Mouse (Mus musculus) heart, embryonic 13.5 days (tissue): ENCODE results near the gene Col4a2. TPM values are rescaled to one million over a fixed set of nuclear protein-coding genes. Genes with fewer than 3 reads are reported as not detected.

Experiments used
- ATAC-seq: fragments of 200-750 bp; cut with Nextera tagmentation; 2 replicates; pipeline ENCODE4 v1.8.0; 2017; ENCODE audit warnings: moderate TSS enrichment; ENCODE audit not compliant: insufficient number of reproducible peaks, low FRiP score, low TSS enrichment; ENCODE audit errors: extremely low read depth
- H3K27ac ChIP-seq: fragments of 300-500 bp; sonication (generic); replicated peaks from 2 replicates; pipeline ENCODE4 v1.5.1; 2015; ENCODE audit warnings: moderate library complexity, mild to moderate bottlenecking, inconsistent platforms
- H3K27me3 ChIP-seq: fragments of 300-500 bp; sonication (generic); replicated peaks from 2 replicates; pipeline ENCODE4 v1.6.1; 2015; ENCODE audit warnings: mild to moderate bottlenecking, inconsistent platforms
- H3K36me3 ChIP-seq: fragments of 300-500 bp; sonication (generic); 2 replicates; pipeline ENCODE4 v1.6.1; 2015; ENCODE audit warnings: mild to moderate bottlenecking, inconsistent platforms
- H3K4me1 ChIP-seq: fragments of 300-500 bp; sonication (generic); 2 replicates; pipeline ENCODE4 v1.6.1; 2015; ENCODE audit warnings: inconsistent platforms
- H3K4me2 ChIP-seq: fragments of 300-500 bp; sonication (generic); 2 replicates; pipeline ENCODE4 v1.6.1; 2015; ENCODE audit warnings: inconsistent platforms, mild to moderate bottlenecking, moderate library complexity
- H3K4me3 ChIP-seq: fragments of 300-500 bp; sonication (generic); 2 replicates; pipeline ENCODE4 v1.5.1; 2015; ENCODE audit warnings: moderate library complexity, mild to moderate bottlenecking, inconsistent platforms
- H3K9ac ChIP-seq: fragments of 300-500 bp; sonication (generic); 2 replicates; pipeline ENCODE4 v1.6.1; 2015; ENCODE audit warnings: inconsistent platforms, mild to moderate bottlenecking, moderate library complexity
- H3K9me3 ChIP-seq: fragments of 300-500 bp; sonication (generic); 2 replicates; pipeline ENCODE4 v1.6.1; 2016; ENCODE audit warnings: inconsistent platforms
- WGBS: fragments of 180-500 bp; shearing (Covaris S2); methylation state at CpG from one replicate; pipeline ENCODE4 v1.1.7; 2015; ENCODE audit warnings: mixed read lengths; 5-methylcytosine and 5-hydroxymethylcytosine counted together
- polyA plus RNA-seq: library from polyadenylated mRNA; unstranded; fragments of >200 nt; fragmentation: Nextera tagmentation; extraction: Ambion mirVana; gene quantifications from 2 replicates; pipeline ENCODE4 v1.2.1, GENCODE M21; 2015

Gene Col4a2
- polyA plus RNA-seq, 1 experiment from 2014 or later, result 71.5 TPM

- no peaks in the 10 kb centered on the region for H3K27me3 ChIP-seq
- H3K27ac ChIP-seq, result peak overlapping the region; percentile 80
- H3K4me2 ChIP-seq, result no peak overlapping the region
- no peaks in the 10 kb centered on the region for H3K36me3 ChIP-seq
- peak overlapping the region; percentile 28 for H3K9ac ChIP-seq
- H3K9me3 ChIP-seq, result no peaks in the 10 kb centered on the region
- WGBS, result 10% methylated on average over 4 of the region's 4 CpGs
- no peak overlapping the region for H3K4me3 ChIP-seq
- H3K4me1 ChIP-seq, result peaks cover 97% of the 10 kb centered on the region
- ATAC-seq, result no peak
Measured at GRCm38 (mm10) chr8:11327298-11327697, 14.7 kb downstream of the Col4a2 start.

GRCm38 (mm10) chr8:11327722-11328417 lies 15.3 kb downstream of the Col4a2 start:
- no peak overlapping the region for H3K4me2 ChIP-seq
- H3K4me1 ChIP-seq, result peaks cover 98% of the 10 kb centered on the region
- peak overlapping the region; percentile 28; the same call in 1 of the 2 replicates for H3K9ac ChIP-seq
- no peaks in the 10 kb centered on the region for H3K36me3 ChIP-seq
- no peak for ATAC-seq
- H3K27ac ChIP-seq, result peak overlapping the region; percentile 80
- H3K4me3 ChIP-seq, result no peak overlapping the region
- 53% methylated on average over 5 of the region's 5 CpGs for WGBS
- no peaks in the 10 kb centered on the region for H3K27me3 ChIP-seq
- H3K9me3 ChIP-seq, result no peaks in the 10 kb centered on the region

DNA sequence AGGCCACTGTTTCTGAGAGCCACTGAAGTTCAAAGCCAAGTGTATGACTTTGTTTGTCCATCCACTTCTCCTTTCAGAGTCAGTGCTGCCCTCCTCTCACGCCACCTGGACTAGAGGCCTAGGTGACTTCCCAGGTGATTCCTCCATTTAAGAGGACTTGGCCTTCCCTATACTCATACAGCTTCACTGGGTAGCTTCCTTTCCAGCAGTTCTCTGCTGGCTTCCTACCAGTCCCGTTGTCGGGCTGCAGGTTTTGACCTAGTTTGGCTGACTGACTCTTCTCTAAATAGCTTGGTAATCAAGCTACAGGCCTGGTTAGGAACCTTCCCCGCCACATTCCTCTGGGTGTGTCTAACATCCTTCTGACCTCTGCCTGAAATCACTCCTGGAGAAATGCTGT lies 19.0 kb downstream of the Col4a2 start:
- Histone ChIP-seq H3K4me2 (peak overlapping the region; percentile 38), H3K36me3 (no peaks in the 10 kb centered on the region), H3K27ac (peak overlapping the region; percentile 90), H3K9me3 (no peaks in the 10 kb centered on the region), H3K4me1 (peaks cover 98% of the 10 kb centered on the region), H3K4me3 (no peak overlapping the region), H3K27me3 (no peaks in the 10 kb centered on the region), H3K9ac (peak overlapping the region; percentile 55; the same call in 1 of the 2 replicates)
- ATAC-seq, result no peak
- 20% methylated on average over 4 of the region's 4 CpGs for WGBS

DNA sequence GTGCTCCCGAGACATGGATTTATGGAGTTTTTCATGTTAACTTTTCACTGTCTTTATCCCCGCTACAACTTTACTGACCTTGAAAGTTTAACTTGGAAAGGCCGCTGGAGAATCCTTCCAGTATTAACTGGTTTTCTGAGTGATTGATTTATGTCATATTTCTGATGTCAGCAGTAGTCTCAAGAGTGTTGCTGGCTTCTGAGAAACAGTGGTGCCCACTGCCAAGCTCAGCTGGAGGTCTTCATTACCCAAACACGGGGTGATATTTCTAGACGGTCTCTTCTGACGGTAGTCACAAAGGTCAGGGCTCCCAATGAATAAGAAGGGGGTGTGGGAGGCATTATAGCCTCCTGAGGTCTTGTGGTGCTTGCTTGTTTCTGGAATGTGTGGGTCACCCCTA lies 21.1 kb downstream of the Col4a2 start:
- peaks cover 90% of the 10 kb centered on the region for H3K4me1 ChIP-seq
- H3K4me2 ChIP-seq, result peak overlapping the region; percentile 46
- no peaks in the 10 kb centered on the region for H3K9me3 ChIP-seq
- no peaks in the 10 kb centered on the region for H3K36me3 ChIP-seq
- no peak overlapping the region for H3K4me3 ChIP-seq
- ATAC-seq, result no peak
- peak overlapping the region; percentile 38; the same call in 1 of the 2 replicates for H3K9ac ChIP-seq
- peak overlapping the region; percentile 83 for H3K27ac ChIP-seq
- H3K27me3 ChIP-seq, result no peaks in the 10 kb centered on the region
- 61% methylated on average over 6 of the region's 6 CpGs for WGBS

DNA sequence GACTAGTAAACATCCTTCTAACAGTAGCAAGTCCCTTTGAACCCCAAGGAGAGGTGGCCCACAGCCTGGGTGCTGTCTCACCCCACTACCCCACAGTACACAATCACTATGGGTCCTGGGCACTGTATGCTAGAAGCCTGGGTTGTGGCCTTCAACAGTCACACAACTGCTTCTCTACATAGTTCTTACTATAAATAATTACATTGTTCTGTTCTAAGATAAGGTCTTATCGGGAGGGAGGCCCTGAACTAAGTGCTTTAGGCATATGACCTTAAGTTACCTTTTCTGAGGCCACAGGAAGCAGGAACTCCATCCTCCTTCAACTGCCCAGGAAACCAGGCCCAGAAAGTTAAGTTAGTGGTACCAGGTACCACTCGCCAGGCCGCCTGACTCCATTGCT lies 21.9 kb downstream of the Col4a2 start:
- Histone ChIP-seq H3K4me3 (no peak overlapping the region), H3K9me3 (no peaks in the 10 kb centered on the region), H3K4me2 (peak overlapping the region; percentile 46), H3K27me3 (no peaks in the 10 kb centered on the region), H3K9ac (peak overlapping the region; percentile 38), H3K4me1 (peaks cover 90% of the 10 kb centered on the region), H3K36me3 (no peaks in the 10 kb centered on the region), H3K27ac (peak overlapping the region; percentile 83)
- 0 out of 2 replicates have a peak, but pooled peaks have one; percentile 19 for ATAC-seq
- 11% methylated on average over 3 of the region's 3 CpGs for WGBS

DNA sequence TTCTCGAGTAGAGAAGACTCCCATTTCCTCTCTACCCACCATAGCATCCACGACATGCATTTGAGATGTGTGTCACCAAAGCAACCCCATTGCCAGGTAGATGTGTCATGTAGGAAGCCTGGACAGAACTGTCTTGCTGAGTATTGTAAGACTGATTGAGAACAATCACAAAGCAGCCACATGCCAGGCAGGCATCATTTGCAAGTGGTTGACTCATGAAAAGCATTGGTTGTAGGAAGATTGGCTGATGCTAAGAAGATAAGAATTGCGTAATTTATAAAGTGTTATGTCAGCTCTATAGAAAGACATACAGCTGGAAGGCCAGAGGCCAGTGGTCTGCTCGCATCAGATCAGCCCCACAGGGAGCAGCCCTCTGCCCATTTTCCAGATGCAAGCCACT lies 22.6 kb downstream of the Col4a2 start:
- H3K9ac ChIP-seq, result no peak overlapping the region
- H3K9me3 ChIP-seq, result no peaks in the 10 kb centered on the region
- no peaks in the 10 kb centered on the region for H3K36me3 ChIP-seq
- H3K4me3 ChIP-seq, result no peak overlapping the region
- no peaks in the 10 kb centered on the region for H3K27me3 ChIP-seq
- peak overlapping the region; percentile 83 for H3K27ac ChIP-seq
- 0 out of 2 replicates have a peak overlapping the region, but pooled peaks have one; percentile 46 for H3K4me2 ChIP-seq
- 62% methylated on average over 4 of the region's 4 CpGs for WGBS
- peaks cover 91% of the 10 kb centered on the region for H3K4me1 ChIP-seq
- no peak for ATAC-seq

DNA sequence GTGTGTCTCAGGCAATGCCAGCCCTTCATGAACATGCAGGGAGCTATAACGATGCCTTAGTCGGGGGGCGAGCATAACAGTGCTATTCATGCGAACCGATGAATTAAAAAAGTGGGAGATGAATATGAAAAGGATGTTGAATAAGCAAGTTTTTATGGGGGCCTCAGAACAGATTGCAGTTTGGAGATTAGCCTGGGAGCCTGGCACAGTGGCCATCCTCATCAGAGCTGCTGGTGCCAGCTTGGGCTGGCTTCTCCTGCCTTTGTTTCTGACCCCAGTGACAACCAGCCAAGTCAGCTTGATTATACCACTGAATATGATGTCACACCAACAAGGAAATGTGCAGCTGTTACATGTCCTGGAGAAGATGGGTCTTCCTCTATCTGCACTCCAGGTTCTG lies 23.7 kb downstream of the Col4a2 start:
- H3K27ac ChIP-seq, result no peak overlapping the region
- ATAC-seq, result no peak
- H3K36me3 ChIP-seq, result no peaks in the 10 kb centered on the region
- no peak overlapping the region for H3K4me3 ChIP-seq
- peaks cover 91% of the 10 kb centered on the region for H3K4me1 ChIP-seq
- no peaks in the 10 kb centered on the region for H3K9me3 ChIP-seq
- no peak overlapping the region for H3K4me2 ChIP-seq
- no peaks in the 10 kb centered on the region for H3K27me3 ChIP-seq
- no peak overlapping the region for H3K9ac ChIP-seq
- 86% methylated on average over 5 of the region's 5 CpGs for WGBS

DNA sequence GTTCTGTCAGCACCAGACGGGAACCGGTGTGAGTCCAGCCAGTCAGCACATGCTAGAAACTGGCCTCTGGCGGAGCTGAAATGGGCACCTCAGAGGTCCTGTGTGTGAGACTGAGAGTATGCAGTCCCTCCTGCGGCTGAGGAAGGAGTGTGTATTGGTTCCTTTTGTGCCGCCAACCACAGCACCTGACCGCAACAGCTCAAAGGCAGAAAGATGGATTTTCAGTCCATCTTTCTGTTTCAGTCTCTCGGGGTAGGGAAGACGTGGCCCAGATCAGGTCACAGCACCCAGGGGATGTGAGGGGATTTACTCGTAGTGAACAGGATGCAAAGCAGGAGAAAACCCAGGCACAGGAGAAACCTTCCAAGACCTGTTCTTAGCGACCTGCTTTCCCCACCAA lies 25.0 kb downstream of the Col4a2 start:
- no peak overlapping the region for H3K4me2 ChIP-seq
- H3K4me1 ChIP-seq, result peaks cover 91% of the 10 kb centered on the region
- WGBS, result 83% methylated on average over 10 of the region's 10 CpGs
- H3K36me3 ChIP-seq, result no peaks in the 10 kb centered on the region
- no peak overlapping the region for H3K9ac ChIP-seq
- H3K4me3 ChIP-seq, result no peak overlapping the region
- H3K27me3 ChIP-seq, result no peaks in the 10 kb centered on the region
- no peaks in the 10 kb centered on the region for H3K9me3 ChIP-seq
- no peak overlapping the region for H3K27ac ChIP-seq
- ATAC-seq, result no peak

DNA sequence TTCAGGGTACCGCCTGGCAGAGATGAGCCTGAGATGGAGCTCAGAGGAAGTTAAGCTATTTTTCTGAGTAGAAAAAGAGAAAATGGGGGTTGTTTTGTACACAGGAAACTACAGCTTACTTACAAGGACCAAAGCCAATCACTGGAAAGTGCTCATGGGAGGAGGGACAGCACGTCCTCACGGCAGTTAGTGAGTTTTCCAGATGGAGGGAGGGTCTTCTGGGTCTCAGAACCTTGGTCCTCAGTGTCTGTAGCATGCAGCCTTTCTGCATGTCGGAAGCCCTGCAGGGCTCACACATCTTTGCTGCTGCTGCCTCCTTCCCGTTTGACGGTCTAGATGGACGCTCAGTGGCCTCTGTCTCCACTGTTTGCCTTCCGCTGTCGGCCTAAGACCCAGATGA lies 25.9 kb downstream of the Col4a2 start:
- Histone ChIP-seq H3K9ac (no peak overlapping the region), H3K4me2 (no peak overlapping the region), H3K4me1 (peaks cover 91% of the 10 kb centered on the region), H3K9me3 (no peaks in the 10 kb centered on the region), H3K36me3 (no peaks in the 10 kb centered on the region), H3K27me3 (no peaks in the 10 kb centered on the region), H3K27ac (no peak overlapping the region), H3K4me3 (no peak overlapping the region)
- ATAC-seq, result no peak
- 74% methylated on average over 9 of the region's 9 CpGs for WGBS

GRCm38 (mm10) chr8:11340310-11341110 lies 27.9 kb downstream of the Col4a2 start:
- H3K4me3 ChIP-seq, result no peak overlapping the region
- H3K27me3 ChIP-seq, result no peaks in the 10 kb centered on the region
- WGBS, result 36% methylated on average over 12 of the region's 12 CpGs
- peak overlapping the region; percentile 2; the same call in 1 of the 2 replicates for H3K4me2 ChIP-seq
- peak; percentile 47; the same call in 1 of the 2 replicates for ATAC-seq
- peak overlapping the region; percentile 65 for H3K27ac ChIP-seq
- peaks cover under 1% of the 10 kb centered on the region; the same call in 1 of the 2 replicates for H3K36me3 ChIP-seq
- H3K9ac ChIP-seq, result peak overlapping the region; percentile 50
- H3K4me1 ChIP-seq, result peaks cover 86% of the 10 kb centered on the region
- no peaks in the 10 kb centered on the region for H3K9me3 ChIP-seq

GRCm38 (mm10) chr8:11341111-11341566 lies 28.5 kb downstream of the Col4a2 start:
- H3K36me3 ChIP-seq, result peaks cover 6% of the 10 kb centered on the region; the same call in 1 of the 2 replicates
- peak overlapping the region; percentile 65 for H3K27ac ChIP-seq
- WGBS, result 52% methylated on average over 3 of the region's 3 CpGs
- no peaks in the 10 kb centered on the region for H3K27me3 ChIP-seq
- no peak overlapping the region for H3K4me3 ChIP-seq
- ATAC-seq, result no peak
- H3K4me2 ChIP-seq, result no peak overlapping the region
- H3K9ac ChIP-seq, result no peak overlapping the region
- no peaks in the 10 kb centered on the region for H3K9me3 ChIP-seq
- H3K4me1 ChIP-seq, result peaks cover 81% of the 10 kb centered on the region
